Mouse (Mus musculus) A20 (cell line): Measurements from ENCODE around the gene Lrrc17.

Experiments
- DNase-seq: peaks from one replicate; pipeline ENCODE4 v3.0.0-alpha.2; 2011; ENCODE audit warnings: low read depth, low spot score

The Lrrc17 gene

GRCm38 (mm10) chr5:21543409-21544201, at the start of gene Lrrc17:
Lrrc17 (plus strand) TSS chr5:21543559.
- DNase-seq, result no peak

GRCm38 (mm10) chr5:21494781-21495180, 48.6 kb upstream of the Lrrc17 start:
- no peak for DNase-seq

GRCm38 (mm10) chr5:21496321-21496720, 47.0 kb upstream of the Lrrc17 start:
- DNase-seq, result no peak

- DNase-seq, result no peak
These were observed 46.5 kb upstream of the Lrrc17 start for GRCm38 (mm10) chr5:21496881-21497280.

- no peak for DNase-seq
These were observed 44.9 kb upstream of the Lrrc17 start for GRCm38 (mm10) chr5:21498490-21498889.

- DNase-seq, result no peak
These were observed 44.4 kb upstream of the Lrrc17 start for GRCm38 (mm10) chr5:21498925-21499324.

DNA sequence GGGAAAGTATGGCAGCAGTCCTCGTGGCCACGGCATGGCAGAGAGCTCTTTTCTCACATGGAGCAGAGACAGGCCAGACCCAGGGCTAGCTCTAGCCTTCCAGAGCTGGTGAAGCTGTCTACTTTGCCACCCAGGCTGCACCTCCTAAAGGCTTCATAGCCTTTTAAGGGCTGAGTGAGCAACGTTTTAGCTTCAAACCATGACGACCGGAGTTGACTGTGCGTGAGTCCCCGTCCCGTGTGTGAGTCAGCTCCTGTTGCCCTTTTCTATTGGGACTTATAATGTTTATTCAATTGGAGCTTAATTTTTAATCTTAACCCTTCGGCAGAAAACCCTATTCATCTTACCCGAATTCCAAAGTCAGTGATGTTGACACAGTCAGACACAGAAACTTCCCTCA, 43.2 kb upstream of the Lrrc17 start:
- DNase-seq, result no peak

GRCm38 (mm10) chr5:21500941-21501340, 42.4 kb upstream of the Lrrc17 start:
- no peak for DNase-seq

GRCm38 (mm10) chr5:21502936-21503610, 40.3 kb upstream of the Lrrc17 start:
- DNase-seq, result no peak

GRCm38 (mm10) chr5:21505159-21505558, 38.2 kb upstream of the Lrrc17 start:
- DNase-seq, result peak; percentile 80

DNA sequence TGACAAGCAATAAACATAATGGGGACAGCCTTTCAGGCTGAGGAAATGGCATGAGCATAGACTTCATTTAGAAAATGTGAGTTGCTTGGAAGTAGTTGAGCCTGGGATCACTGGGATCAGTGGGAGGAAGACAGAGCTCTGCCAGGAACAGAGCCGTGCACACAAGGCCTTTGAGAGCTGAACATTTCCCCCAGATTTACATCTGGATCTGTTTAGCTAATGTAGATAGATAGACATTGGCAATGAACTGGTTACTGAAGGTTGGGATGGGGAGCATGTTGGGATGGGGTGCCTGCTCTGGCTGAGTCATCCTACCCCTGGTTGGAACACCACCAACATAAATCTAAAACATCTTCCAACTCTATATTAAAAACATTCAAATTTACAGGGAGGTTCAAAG, 36.5 kb upstream of the Lrrc17 start:
- DNase-seq, result no peak

DNA sequence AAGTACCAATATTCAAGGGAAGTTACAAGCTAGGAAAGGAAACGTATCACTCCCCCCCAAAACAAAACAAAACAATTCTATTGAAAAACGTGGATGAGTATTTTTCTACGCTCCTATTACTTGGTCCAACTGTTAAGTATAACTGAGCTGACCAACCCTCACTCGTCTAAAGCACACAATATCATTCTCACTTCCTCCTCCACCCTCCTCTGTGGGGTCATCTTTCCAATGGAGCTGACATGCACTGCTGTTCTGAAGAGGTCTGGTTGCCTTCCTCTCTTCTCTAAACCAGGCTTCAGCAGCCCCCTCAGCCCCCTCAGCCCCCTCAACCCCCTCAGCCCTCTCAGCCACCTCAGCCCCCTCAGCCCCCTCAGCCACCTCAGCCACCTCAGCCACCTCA, 33.6 kb upstream of the Lrrc17 start:
- peak; percentile 30 for DNase-seq

DNA sequence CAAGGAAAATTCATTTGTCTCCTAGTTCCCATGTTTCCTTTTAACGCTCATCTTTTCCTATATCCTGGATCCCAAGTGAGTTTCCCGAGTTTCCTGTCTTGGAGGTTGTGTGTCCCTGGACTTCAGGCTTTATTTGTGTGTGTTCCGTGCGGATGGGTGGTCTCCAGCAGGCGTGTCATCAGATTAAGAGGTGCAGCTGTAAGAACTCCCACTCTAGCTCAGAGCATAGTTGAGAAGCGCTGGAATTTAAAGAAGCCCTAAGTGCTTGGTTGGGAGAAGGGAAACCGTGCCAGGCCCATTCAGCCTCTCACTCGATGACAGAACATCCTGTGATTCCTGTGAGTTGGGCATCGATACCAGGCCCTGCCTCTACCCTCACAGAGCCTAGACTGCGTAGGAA, 30.0 kb upstream of the Lrrc17 start:
- DNase-seq, result no peak

DNA sequence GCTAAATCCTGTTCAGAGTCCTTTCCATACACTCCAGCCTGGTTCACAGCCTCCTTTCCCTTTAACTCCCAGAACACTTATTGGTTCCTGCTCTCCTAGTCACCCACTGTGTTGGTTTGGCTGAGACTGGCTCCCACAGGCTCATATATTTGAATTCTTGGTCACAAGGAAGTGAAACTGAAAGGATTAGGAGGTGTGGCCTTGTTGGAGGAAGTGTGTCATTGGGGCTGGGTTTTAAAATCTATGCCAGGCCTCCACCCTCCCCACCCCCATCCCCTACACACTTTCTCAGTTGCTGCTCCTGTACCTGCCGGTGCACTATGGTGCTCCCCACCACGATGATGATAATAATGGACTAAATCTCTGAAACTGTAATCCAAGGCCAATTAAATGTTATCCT, 25.8 kb upstream of the Lrrc17 start:
- DNase-seq, result peak; percentile 88

GRCm38 (mm10) chr5:21518207-21518606, 25.2 kb upstream of the Lrrc17 start:
- no peak for DNase-seq

DNA sequence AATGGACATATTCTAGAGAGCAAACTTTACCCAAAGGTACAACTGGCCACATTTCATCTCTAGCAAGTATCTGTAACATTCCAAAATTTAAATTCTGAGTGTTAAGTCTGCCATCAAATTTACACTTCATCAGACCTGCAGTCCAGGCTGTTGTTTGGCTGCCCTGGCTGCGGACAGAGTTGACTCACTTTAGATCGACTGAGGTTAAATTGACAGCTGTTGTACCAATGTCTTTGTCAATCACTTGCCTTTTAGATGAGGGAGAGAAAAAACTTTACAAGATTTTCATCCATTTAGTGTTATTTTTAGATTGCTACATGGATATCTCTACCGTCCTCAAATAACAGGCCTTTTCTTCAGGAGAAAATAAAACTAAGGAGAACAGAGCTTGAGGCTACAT, 24.2 kb upstream of the Lrrc17 start:
- DNase-seq, result no peak

- DNase-seq, result no peak
These were observed 16.4 kb upstream of the Lrrc17 start for GRCm38 (mm10) chr5:21526835-21527485.

DNA sequence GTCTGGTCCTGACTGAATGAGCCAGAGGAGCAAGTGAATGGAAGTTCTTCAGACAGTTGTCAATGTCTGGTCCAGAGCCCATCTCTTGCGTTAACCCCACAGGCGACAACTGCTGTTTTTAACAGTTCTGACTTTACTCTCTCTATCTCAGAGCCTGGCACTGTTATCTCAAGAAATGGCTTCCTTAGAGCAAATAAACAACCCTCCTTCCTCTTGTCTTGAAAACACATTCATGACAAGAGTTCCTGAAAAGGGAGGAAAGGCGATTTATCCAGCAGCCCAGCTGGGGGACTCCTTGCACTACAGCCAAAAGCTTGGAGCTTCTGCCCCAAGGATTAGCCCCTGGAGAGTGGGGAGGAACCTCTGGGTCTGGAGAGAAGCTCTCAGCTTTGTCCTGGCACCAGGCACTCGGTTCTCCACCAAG, 15.9 kb upstream of the Lrrc17 start:
- no peak for DNase-seq

DNA sequence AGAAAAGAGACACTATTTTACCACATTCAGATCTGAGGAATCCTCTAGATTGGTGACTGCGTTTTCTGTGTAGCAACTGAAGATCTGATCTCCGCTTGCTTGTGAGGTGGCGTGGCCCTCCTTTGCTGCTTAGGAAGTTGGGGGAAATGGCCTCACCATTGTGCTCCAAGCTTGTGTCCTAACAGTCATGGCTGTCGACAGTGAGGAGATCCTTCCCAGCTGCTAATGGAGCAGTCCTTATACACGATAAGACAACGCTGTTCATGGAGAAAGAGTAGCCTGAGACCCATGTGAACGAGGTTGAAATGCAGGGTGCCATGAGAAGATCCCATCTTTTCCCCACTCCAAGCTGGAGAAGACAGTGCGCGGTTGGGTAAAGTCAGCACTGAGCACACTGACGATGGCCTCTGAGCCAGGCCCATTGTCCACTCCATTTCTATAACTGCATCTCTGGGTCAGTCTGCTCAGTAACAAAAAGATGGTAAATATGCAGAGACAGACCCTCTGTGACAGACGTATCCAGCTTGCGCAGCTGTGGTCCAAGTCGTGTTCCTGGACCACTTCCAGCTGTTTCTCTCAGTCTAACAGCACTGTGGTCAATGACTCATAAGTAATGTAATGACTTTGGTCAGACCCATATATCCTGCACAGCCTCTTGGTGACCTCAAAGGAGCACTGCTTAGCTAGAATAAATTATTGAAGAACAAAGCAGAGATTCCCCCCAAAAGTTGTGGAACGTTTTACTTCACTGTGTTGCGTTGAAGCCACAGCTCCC, 15.1 kb upstream of the Lrrc17 start:
- no peak for DNase-seq

DNA sequence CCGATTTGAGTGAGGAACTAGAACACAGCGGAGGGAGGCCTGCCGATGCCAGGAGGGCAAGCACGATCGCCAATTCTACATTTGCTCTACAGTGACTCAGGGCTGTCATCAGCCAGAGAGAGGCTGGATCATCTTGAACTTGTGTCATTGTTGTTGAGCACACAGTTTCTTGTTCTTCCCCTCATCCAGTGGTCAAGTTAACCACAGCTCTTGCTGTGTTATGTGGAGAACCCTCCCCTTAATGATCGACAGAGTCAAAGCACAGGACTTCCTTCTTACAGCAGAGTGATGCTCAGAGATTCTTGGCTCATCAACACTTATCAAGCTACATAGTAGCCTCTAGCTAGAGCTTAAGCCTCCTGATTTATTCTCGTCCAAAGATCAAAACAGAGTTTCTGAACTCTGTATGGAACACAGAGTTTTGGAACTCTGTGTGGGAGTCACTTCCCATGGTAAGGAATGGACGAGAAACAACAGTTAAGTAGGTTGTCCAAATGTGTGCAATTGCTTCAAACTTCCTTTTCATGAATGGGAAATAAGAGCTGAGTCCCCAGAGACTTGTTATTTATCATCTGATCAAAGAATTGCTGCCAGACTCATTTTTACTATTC, 14.1 kb upstream of the Lrrc17 start:
- no peak for DNase-seq

DNA sequence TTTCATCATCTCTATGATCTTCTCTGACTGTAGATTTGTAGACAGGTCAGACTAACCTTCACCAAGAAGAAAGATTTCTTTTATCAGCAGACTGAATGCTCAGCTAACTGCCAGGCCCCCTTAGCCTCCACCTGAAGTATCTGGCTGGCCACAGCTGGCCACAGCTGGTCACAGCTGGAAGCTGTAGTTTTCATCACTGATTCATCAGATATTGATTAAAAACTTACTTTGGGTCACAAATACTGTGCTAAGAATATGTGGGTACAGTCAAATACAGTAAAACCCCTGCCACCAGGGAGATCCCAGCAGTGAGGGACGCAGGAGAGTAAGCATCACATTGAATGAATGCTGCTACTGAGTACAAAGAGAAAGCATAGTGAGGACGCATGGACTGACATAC, 11.2 kb upstream of the Lrrc17 start:
- no peak for DNase-seq
